Mouse (Mus musculus): ENCODE measurements around the gene Kcnk6. TPM values are rescaled to one million over a fixed set of nuclear protein-coding genes. Genes with fewer than 3 reads are reported as not detected.
"Not testable (repeated sequence)": the region's sequence is repeated elsewhere in the genome, so short reads cannot be mapped to it uniquely, and the experiment has no call there.

Kcnk6 gene
- polyA plus RNA-seq, 1 experiment from 2014 or later: not detected

- no peak for TF ChIP-seq CTCF (IDR thresholded peaks at IDR 0.05)
- in situ Hi-C loops (cut with MboI; ENCODE audit: low pct_unique_long_range_greater_than_20kb): no loop called here
- DNase-seq (ENCODE audit: low read depth, low spot score) (no peak), ATAC-seq (no peak)
- CTCF ChIA-PET: interaction anchor here (0.7 to 1.4 kb wide), 2 partner anchors 58 to 265 kb away, joined by 3 to 5 read pairs; no protein-coding TSS in a partner anchor
- peaks cover 14% of the 10 kb centered on the region for H3K27me3 ChIP-seq
- POLR2A ChIA-PET: no interaction called here
These were observed 4.3 kb upstream of the Kcnk6 start for GRCm38 (mm10) chr7:29236593-29236992.

GRCm38 (mm10) chr7:29234661-29235060 lies 2.3 kb upstream of the Kcnk6 start:
- ChIA-PET CTCF (interaction anchor here (0.7 to 0.9 kb wide), 2 partner anchors 8 to 108 kb away, joined by 3 read pairs; no protein-coding TSS in a partner anchor), POLR2A (no interaction called here)
- in situ Hi-C loops (cut with MboI; ENCODE audit: low pct_unique_long_range_greater_than_20kb): loop anchor here (5.0 kb wide), 1 partner anchor 97 kb away; no protein-coding TSS in a partner anchor
- H3K27me3 ChIP-seq: peaks cover 25% of the 10 kb centered on the region
- DNase-seq (ENCODE audit: low read depth, low spot score) (no peak), ATAC-seq (no peak)
- no peak for TF ChIP-seq CTCF (IDR thresholded peaks at IDR 0.05)

GRCm38 (mm10) chr7:29233745-29234144 lies 1.4 kb upstream of the Kcnk6 start:
- TF ChIP-seq CTCF (IDR thresholded peaks at IDR 0.05): no peak
- in situ Hi-C loops (cut with MboI; ENCODE audit: low pct_unique_long_range_greater_than_20kb): loop anchor here (5.0 kb wide), 1 partner anchor 96 kb away; no protein-coding TSS in a partner anchor
- CTCF ChIA-PET: no interaction called here
- DNase-seq (ENCODE audit: low read depth, low spot score) (no peak), ATAC-seq (no peak)
- H3K27me3 ChIP-seq: peaks cover 29% of the 10 kb centered on the region
- POLR2A ChIA-PET: no interaction called here

GRCm38 (mm10) chr7:29231517-29231916 lies 798 bp downstream of the Kcnk6 start:
- ATAC-seq: no peak

GRCm38 (mm10) chr7:29230560-29230959 lies 1.8 kb downstream of the Kcnk6 start:
- ChIA-PET POLR2A (no interaction called here), CTCF (no interaction called here)
- ATAC-seq: no peak
- DNase-seq (ENCODE audit: low read depth, low spot score): no peak
- peaks cover 37% of the 10 kb centered on the region for H3K27me3 ChIP-seq
- in situ Hi-C loops (cut with MboI; ENCODE audit: low pct_unique_long_range_greater_than_20kb): loop anchor here (5.0 kb wide), 1 partner anchor 93 kb away; no protein-coding TSS in a partner anchor
- no peak for TF ChIP-seq CTCF (IDR thresholded peaks at IDR 0.05)

More at GRCm38 (mm10) chr7:29231517-29231916, 798 bp downstream of the Kcnk6 start:
- no peak for TF ChIP-seq CTCF (IDR thresholded peaks at IDR 0.05)
- DNase-seq (ENCODE audit: low read depth, low spot score): no peak
- ChIA-PET POLR2A (no interaction called here), CTCF (no interaction called here)
- in situ Hi-C loops (cut with MboI; ENCODE audit: low pct_unique_long_range_greater_than_20kb): loop anchor here (5.0 kb wide), 1 partner anchor 94 kb away; no protein-coding TSS in a partner anchor
- H3K27me3 ChIP-seq: peaks cover 35% of the 10 kb centered on the region

- ATAC-seq (no peak), DNase-seq (ENCODE audit: low read depth, low spot score) (no peak)
- no peak for TF ChIP-seq CTCF (IDR thresholded peaks at IDR 0.05)
- in situ Hi-C loops (cut with MboI; ENCODE audit: low pct_unique_long_range_greater_than_20kb): no loop called here
- ChIA-PET POLR2A (no interaction called here), CTCF (no interaction called here)
- H3K27me3 ChIP-seq: peaks cover 42% of the 10 kb centered on the region
These were observed 4.1 kb downstream of the Kcnk6 start for GRCm38 (mm10) chr7:29228202-29228601.

GRCm38 (mm10) chr7:29225520-29225919 lies 6.8 kb downstream of the Kcnk6 start:
- ATAC-seq (no peak), DNase-seq (ENCODE audit: low read depth, low spot score) (no peak)
- ChIA-PET POLR2A (no interaction called here), CTCF (no interaction called here)
- H3K27me3 ChIP-seq: peaks cover 22% of the 10 kb centered on the region
- in situ Hi-C loops (cut with MboI; ENCODE audit: low pct_unique_long_range_greater_than_20kb): no loop called here
- no peak for TF ChIP-seq CTCF (IDR thresholded peaks at IDR 0.05)

GRCm38 (mm10) chr7:29224756-29225394 lies 7.4 kb downstream of the Kcnk6 start:
- DNase-seq (ENCODE audit: low read depth, low spot score): no peak
- CTCF ChIA-PET: no interaction called here
- in situ Hi-C loops (cut with MboI; ENCODE audit: low pct_unique_long_range_greater_than_20kb): no loop called here

GRCm38 (mm10) chr7:29214846-29215245 lies 17.5 kb downstream of the Kcnk6 start:
- CTCF ChIA-PET: no interaction called here
- DNase-seq (ENCODE audit: low read depth, low spot score) (no peak), ATAC-seq (no peak)
- POLR2A ChIA-PET: no interaction called here
- no peaks in the 10 kb centered on the region for H3K27me3 ChIP-seq
- in situ Hi-C loops (cut with MboI; ENCODE audit: low pct_unique_long_range_greater_than_20kb): no loop called here
- TF ChIP-seq CTCF (IDR thresholded peaks at IDR 0.05): no peak

More at GRCm38 (mm10) chr7:29224756-29225394, 7.4 kb downstream of the Kcnk6 start:
- H3K27me3 ChIP-seq: peaks cover 20% of the 10 kb centered on the region
- TF ChIP-seq CTCF (IDR thresholded peaks at IDR 0.05): no peak
- ATAC-seq: no peak
- POLR2A ChIA-PET: no interaction called here

- no peaks in the 10 kb centered on the region for H3K27me3 ChIP-seq
- ChIA-PET POLR2A (no interaction called here), CTCF (no interaction called here)
- no peak for ATAC-seq
- in situ Hi-C loops (cut with MboI; ENCODE audit: low pct_unique_long_range_greater_than_20kb): no loop called here
- DNase-seq (ENCODE audit: low read depth, low spot score): no peak
- TF ChIP-seq CTCF (IDR thresholded peaks at IDR 0.05): no peak
These were observed 18.1 kb downstream of the Kcnk6 start for GRCm38 (mm10) chr7:29214236-29214635.

GRCm38 (mm10) chr7:29213675-29214082 lies 18.6 kb downstream of the Kcnk6 start, which contains the start of gene Catsperg1:
Catsperg1 (minus strand) TSS chr7:29214035.
- CTCF ChIA-PET: no interaction called here
- DNase-seq (ENCODE audit: low read depth, low spot score): no peak

GRCm38 (mm10) chr7:29212775-29213560 lies 19.3 kb downstream of the Kcnk6 start:
- ATAC-seq; CTCF ChIA-PET; POLR2A ChIA-PET; DNase-seq (ENCODE audit: low read depth, low spot score); H3K27me3 ChIP-seq; in situ Hi-C loops (cut with MboI; ENCODE audit: low pct_unique_long_range_greater_than_20kb): not testable (repeated sequence)

More at GRCm38 (mm10) chr7:29213675-29214082, 18.6 kb downstream of the Kcnk6 start, which contains the start of gene Catsperg1:
- no peak for ATAC-seq
- TF ChIP-seq CTCF (IDR thresholded peaks at IDR 0.05): no peak
- no peaks in the 10 kb centered on the region for H3K27me3 ChIP-seq
- POLR2A ChIA-PET: no interaction called here
- in situ Hi-C loops (cut with MboI; ENCODE audit: low pct_unique_long_range_greater_than_20kb): no loop called here

Data from Patski (cell line).